Mouse (Mus musculus) brain, adult 2 months (tissue): ENCODE measurements around the gene Lst1.
"Not testable (repeated sequence)": the region's sequence is repeated elsewhere in the genome, so short reads cannot be mapped to it uniquely, and the experiment has no call there.

Experiments
- DNase-seq: peaks from one replicate; pipeline ENCODE4 v3.0.0; 2011; ENCODE audit warnings: low read depth, low spot score

The Lst1 gene

GRCm38 (mm10) chr17:35187959-35188610 lies at the start of gene Lst1:
Gene Lst1 (minus strand): TSS chr17:35188439.
- DNase-seq = no peak

GRCm38 (mm10) chr17:35237504-35237903 lies 49.3 kb upstream of the Lst1 start:
- DNase-seq = no peak

- DNase-seq = peak; percentile 73
Observed at GRCm38 (mm10) chr17:35236996-35237395, 48.8 kb upstream of the Lst1 start.

GRCm38 (mm10) chr17:35236390-35236746 lies 48.1 kb upstream of the Lst1 start:
- DNase-seq = peak; percentile 97

GRCm38 (mm10) chr17:35235614-35236389 lies 47.6 kb upstream of the Lst1 start, which contains the start of gene Nfkbil1:
Gene Nfkbil1 (minus strand): TSS chr17:35235792.
- peak; percentile 99 for DNase-seq

- no peak for DNase-seq
Observed at GRCm38 (mm10) chr17:35234903-35235302, 46.7 kb upstream of the Lst1 start.

- not testable (repeated sequence) for DNase-seq
Observed at GRCm38 (mm10) chr17:35234090-35234489, 45.9 kb upstream of the Lst1 start.

GRCm38 (mm10) chr17:35233114-35233980 lies 45.1 kb upstream of the Lst1 start, which contains the start of gene Atp6v1g2:
Gene Atp6v1g2 (plus strand): TSS chr17:35233660.
- DNase-seq = no peak

- no peak for DNase-seq
Observed at GRCm38 (mm10) chr17:35232659-35233058, 44.4 kb upstream of the Lst1 start.

GRCm38 (mm10) chr17:35232043-35232442 lies 43.8 kb upstream of the Lst1 start:
- peak; percentile 81 for DNase-seq

GRCm38 (mm10) chr17:35231022-35231421 lies 42.8 kb upstream of the Lst1 start:
- DNase-seq = no peak

GRCm38 (mm10) chr17:35226561-35227046 lies 38.4 kb upstream of the Lst1 start:
- DNase-seq = no peak

GRCm38 (mm10) chr17:35225456-35225855 lies 37.2 kb upstream of the Lst1 start:
- DNase-seq = no peak

- DNase-seq = no peak
Observed at GRCm38 (mm10) chr17:35224641-35225040, 36.4 kb upstream of the Lst1 start.

GRCm38 (mm10) chr17:35222299-35222698 lies 34.1 kb upstream of the Lst1 start:
- no peak for DNase-seq

- DNase-seq = no peak
Observed at GRCm38 (mm10) chr17:35220156-35220952, 32.1 kb upstream of the Lst1 start, which contains the start of gene Gm16181. Gene Gm16181 (plus strand): TSS chr17:35220834.

GRCm38 (mm10) chr17:35219601-35220041 lies 31.4 kb upstream of the Lst1 start:
- DNase-seq = peak; percentile 70

GRCm38 (mm10) chr17:35218516-35219193 lies 30.4 kb upstream of the Lst1 start:
- DNase-seq = no peak

- DNase-seq = no peak
Observed at GRCm38 (mm10) chr17:35213071-35213470, 24.8 kb upstream of the Lst1 start.

- no peak for DNase-seq
Observed at GRCm38 (mm10) chr17:35210593-35210992, 22.4 kb upstream of the Lst1 start.
